Mouse (Mus musculus) hindbrain, embryonic 11.5 days (tissue): Measurements from ENCODE around the gene Atp1a3. TPM values are rescaled to one million over a fixed set of nuclear protein-coding genes. Genes with fewer than 3 reads are reported as not detected.

Source experiments
- ATAC-seq: fragments of 200-750 bp; cut with Nextera tagmentation; 2 replicates; pipeline ENCODE4 v1.8.0; 2017; ENCODE audit warnings: mild to moderate bottlenecking, moderate TSS enrichment, moderate library complexity; ENCODE audit not compliant: low FRiP score
- DNase-seq: peaks from one replicate; pipeline ENCODE4 v3.0.0-alpha.2; 2015; ENCODE audit warnings: low spot score
- H3K27ac ChIP-seq: fragments of 300-500 bp; sonication (generic); 2 replicates; pipeline ENCODE4 v1.5.1; 2014; ENCODE audit warnings: mild to moderate bottlenecking, low read depth, low read length
- H3K27me3 ChIP-seq: fragments of 300-500 bp; sonication (generic); 2 replicates; pipeline ENCODE4 v1.6.1; 2014; ENCODE audit warnings: mild to moderate bottlenecking, low read length, moderate library complexity, mixed read lengths; ENCODE audit not compliant: control insufficient read depth, insufficient read depth
- H3K36me3 ChIP-seq: fragments of 300-500 bp; sonication (generic); 2 replicates; pipeline ENCODE4 v1.6.1; 2014; ENCODE audit warnings: mild to moderate bottlenecking, low read length, moderate library complexity, mixed read lengths; ENCODE audit not compliant: control insufficient read depth, insufficient read depth
- H3K4me1 ChIP-seq: fragments of 300-500 bp; sonication (generic); replicated peaks from 2 replicates; pipeline ENCODE4 v1.6.1; 2014; ENCODE audit warnings: low read length, mixed read lengths; ENCODE audit not compliant: control insufficient read depth, insufficient read depth
- H3K4me2 ChIP-seq: fragments of 300-500 bp; sonication (generic); replicated peaks from 2 replicates; pipeline ENCODE4 v1.6.1; 2014; ENCODE audit warnings: mild to moderate bottlenecking, low read depth, low read length
- H3K4me3 ChIP-seq: fragments of 300-500 bp; sonication (generic); 2 replicates; pipeline ENCODE4 v1.5.1; 2014; ENCODE audit warnings: low read depth, low read length
- H3K9ac ChIP-seq: fragments of 300-500 bp; sonication (generic); 2 replicates; pipeline ENCODE4 v1.6.1; 2014; ENCODE audit warnings: low read depth, low read length
- H3K9me3 ChIP-seq: fragments of 300-500 bp; sonication (generic); 2 replicates; pipeline ENCODE4 v1.6.1; 2016; ENCODE audit warnings: low read length; ENCODE audit not compliant: control insufficient read depth
- WGBS: fragments of 180-500 bp; shearing (Covaris S2); extraction: QIAGEN DNeasy Blood & Tissue Kit; methylation state at CpG from one replicate; pipeline ENCODE4 v1.1.7; 2014; 5-methylcytosine and 5-hydroxymethylcytosine counted together
- polyA plus RNA-seq: library from polyadenylated mRNA; unstranded; fragments of >200 nt; fragmentation: Nextera tagmentation; extraction: Ambion mirVana; gene quantifications from 2 replicates; pipeline ENCODE4 v1.2.1, GENCODE M21; 2014

Atp1a3 gene
- polyA plus RNA-seq, 1 experiment from 2014 or later: 40.1 TPM

DNA sequence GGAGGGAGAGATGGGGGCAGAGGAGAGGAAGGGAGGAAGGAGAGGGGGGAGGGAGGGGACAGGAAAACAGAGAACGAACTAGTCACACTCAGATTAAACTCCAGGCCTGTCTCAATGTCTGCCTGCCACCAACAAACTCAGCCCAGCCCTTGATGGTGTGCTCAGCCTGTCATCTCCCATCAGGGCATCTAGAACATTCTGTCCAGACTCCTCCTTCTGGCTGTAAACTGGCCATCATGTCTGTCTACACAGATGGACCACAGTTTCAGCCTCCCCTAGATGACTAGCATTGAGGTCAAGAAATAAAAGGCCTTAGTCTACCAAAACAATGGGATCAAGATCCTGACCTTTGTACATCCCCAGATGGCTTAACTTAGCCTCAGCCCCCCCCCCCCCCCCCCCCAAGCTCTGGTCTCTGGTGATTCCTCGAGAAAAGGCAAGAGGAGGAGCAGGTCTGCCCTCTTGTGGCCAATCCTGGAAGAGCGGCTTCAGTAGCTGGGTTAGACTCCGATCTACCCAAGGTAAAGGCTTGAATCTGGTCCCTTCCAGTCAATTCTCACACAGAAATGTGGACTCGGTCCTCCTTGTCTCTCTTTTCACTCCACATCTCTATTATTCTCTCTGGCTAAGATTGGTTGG, 40.7 kb downstream of the Atp1a3 start:
- 15% methylated on average over 5 of the region's 5 CpGs for WGBS
- no peak overlapping the region for H3K4me3 ChIP-seq
- H3K27ac ChIP-seq: no peak overlapping the region
- H3K4me2 ChIP-seq: no peak overlapping the region
- no peaks in the 10 kb centered on the region for H3K9me3 ChIP-seq
- H3K27me3 ChIP-seq: no peaks in the 10 kb centered on the region
- H3K4me1 ChIP-seq: no peaks in the 10 kb centered on the region
- H3K9ac ChIP-seq: no peak overlapping the region
- peak; percentile 67 for ATAC-seq
- no peaks in the 10 kb centered on the region for H3K36me3 ChIP-seq
- peak; percentile 90 for DNase-seq

- Histone ChIP-seq H3K9me3 (no peaks in the 10 kb centered on the region), H3K4me1 (no peaks in the 10 kb centered on the region), H3K27ac (no peak overlapping the region), H3K36me3 (no peaks in the 10 kb centered on the region), H3K9ac (no peak overlapping the region), H3K4me3 (no peak overlapping the region), H3K27me3 (no peaks in the 10 kb centered on the region), H3K4me2 (no peak overlapping the region)
- no peak for DNase-seq
- WGBS: 84% methylated on average over 2 of the region's 2 CpGs
- ATAC-seq: no peak
Measured at GRCm38 (mm10) chr7:24964288-24964687, 41.5 kb downstream of the Atp1a3 start.

DNA sequence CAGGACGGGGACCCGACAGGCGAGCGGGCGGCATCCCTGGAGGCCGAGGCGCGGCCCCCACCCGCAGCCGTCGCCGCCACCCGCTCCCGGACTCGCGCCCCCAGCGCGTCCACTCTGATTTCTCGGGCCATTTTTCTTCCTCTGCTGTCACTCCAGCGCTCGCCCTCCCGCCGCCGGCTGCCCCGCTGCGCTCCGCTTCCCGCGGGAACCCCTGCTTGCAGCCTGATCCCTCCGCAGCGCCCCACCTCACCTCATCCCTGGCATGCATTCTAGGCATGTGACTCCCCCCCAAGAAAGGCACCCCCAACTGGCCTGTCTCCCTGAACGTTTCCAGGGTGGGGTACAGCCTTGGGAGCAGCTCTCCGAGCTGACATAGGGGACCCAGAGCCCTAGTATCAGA, 50.5 kb downstream of the Atp1a3 start:
- DNase-seq: peak; percentile 37
- H3K27me3 ChIP-seq: peaks cover 51% of the 10 kb centered on the region
- no peak overlapping the region for H3K27ac ChIP-seq
- ATAC-seq: no peak
- H3K4me2 ChIP-seq: peak overlapping the region; percentile 56
- H3K4me3 ChIP-seq: peak overlapping the region; percentile 31
- H3K9me3 ChIP-seq: no peaks in the 10 kb centered on the region
- 1% methylated on average over 17 of the region's 33 CpGs for whole genome bisulfite sequencing
- H3K4me1 ChIP-seq: peaks cover 21% of the 10 kb centered on the region
- peak overlapping the region; percentile 15; the same call in 1 of the 2 replicates for H3K9ac ChIP-seq
- H3K36me3 ChIP-seq: no peaks in the 10 kb centered on the region

- WGBS: 1% methylated on average over 26 of the region's 30 CpGs
- no peak; the same call in 1 of the 2 replicates for ATAC-seq
- H3K9me3 ChIP-seq: no peaks in the 10 kb centered on the region
- peaks cover 25% of the 10 kb centered on the region for H3K4me1 ChIP-seq
- peaks cover 57% of the 10 kb centered on the region for H3K27me3 ChIP-seq
- H3K4me2 ChIP-seq: peak overlapping the region; percentile 56
- DNase-seq: no peak
- peak overlapping the region; percentile 24 for H3K9ac ChIP-seq
- peak overlapping the region; percentile 32 for H3K4me3 ChIP-seq
- H3K27ac ChIP-seq: peak overlapping the region; percentile 40
- no peaks in the 10 kb centered on the region for H3K36me3 ChIP-seq
Measured at GRCm38 (mm10) chr7:24954450-24954849, 51.3 kb downstream of the Atp1a3 start.

GRCm38 (mm10) chr7:24953966-24954365, 51.8 kb downstream of the Atp1a3 start:
- Histone ChIP-seq H3K27me3 (peaks cover 61% of the 10 kb centered on the region), H3K4me1 (peaks cover 25% of the 10 kb centered on the region), H3K9ac (peak overlapping the region; percentile 24), H3K9me3 (no peaks in the 10 kb centered on the region), H3K4me3 (peak overlapping the region; percentile 32), H3K36me3 (no peaks in the 10 kb centered on the region), H3K27ac (peak overlapping the region; percentile 40; the same call in 1 of the 2 replicates), H3K4me2 (peak overlapping the region; percentile 56)
- DNase-seq (no peak), ATAC-seq (peak; percentile 20; the same call in 1 of the 2 replicates)
- WGBS: 2% methylated on average over 13 of the region's 24 CpGs

- Histone ChIP-seq H3K27ac (peak overlapping the region; percentile 65; the same call in 1 of the 2 replicates), H3K9me3 (no peaks in the 10 kb centered on the region), H3K4me1 (peaks cover 25% of the 10 kb centered on the region), H3K27me3 (peaks cover 79% of the 10 kb centered on the region), H3K36me3 (no peaks in the 10 kb centered on the region), H3K9ac (no peak overlapping the region), H3K4me3 (no peak overlapping the region), H3K4me2 (no peak overlapping the region)
- DNase-seq (peak; percentile 94), ATAC-seq (peak; percentile 68)
- 0% methylated on average over 8 of the region's 8 CpGs for WGBS
Measured at GRCm38 (mm10) chr7:24949958-24950623, 55.7 kb downstream of the Atp1a3 start.

- Histone ChIP-seq H3K9me3 (no peaks in the 10 kb centered on the region), H3K4me1 (peaks cover 21% of the 10 kb centered on the region), H3K36me3 (no peaks in the 10 kb centered on the region), H3K9ac (no peak overlapping the region), H3K4me3 (no peak overlapping the region; the same call in 1 of the 2 replicates), H3K4me2 (no peak overlapping the region; the same call in 1 of the 2 replicates), H3K27me3 (peaks cover 82% of the 10 kb centered on the region), H3K27ac (no peak overlapping the region)
- DNase-seq (peak; percentile 56), ATAC-seq (no peak)
- 2% methylated on average over 29 of the region's 29 CpGs for WGBS
Measured at GRCm38 (mm10) chr7:24948774-24949173, 57.0 kb downstream of the Atp1a3 start.

- no peak overlapping the region for H3K9ac ChIP-seq
- no peak overlapping the region for H3K27ac ChIP-seq
- 5% methylated on average over 7 of the region's 7 CpGs for WGBS
- no peak overlapping the region for H3K4me2 ChIP-seq
- peaks cover 89% of the 10 kb centered on the region for H3K27me3 ChIP-seq
- no peaks in the 10 kb centered on the region for H3K36me3 ChIP-seq
- DNase-seq (no peak), ATAC-seq (no peak)
- H3K4me1 ChIP-seq: peaks cover 20% of the 10 kb centered on the region
- no peaks in the 10 kb centered on the region for H3K9me3 ChIP-seq
- H3K4me3 ChIP-seq: no peak overlapping the region
Measured at GRCm38 (mm10) chr7:24947316-24948048, 58.3 kb downstream of the Atp1a3 start.
